Mouse (Mus musculus): ENCODE data around the gene Nkain1. TPM values are rescaled to one million over a fixed set of nuclear protein-coding genes. Genes with fewer than 3 reads are reported as not detected.

Gene Nkain1
- 1 to 10 TPM; 4.0 to 7.7 TPM for total RNA-seq (2021)

- intact Hi-C loops (cut with DNase I): no loop called here
- DNase-seq: peak; percentile 17 to 31
Observed at GRCm38 (mm10) chr4:130574048-130574413, at the start of gene Nkain1. Nkain1 (minus strand) TSS chr4:130574173.

GRCm38 (mm10) chr4:130578734-130579274 is 4.8 kb upstream of the Nkain1 start:
- no peak for DNase-seq
- intact Hi-C loops (cut with DNase I): no loop called here

GRCm38 (mm10) chr4:130577081-130577480 is 3.1 kb upstream of the Nkain1 start:
- DNase-seq: no peak
- intact Hi-C loops (cut with DNase I): no loop called here

- intact Hi-C loops (cut with DNase I): no loop called here
- no peak for DNase-seq
Observed at GRCm38 (mm10) chr4:130576247-130576931, 2.4 kb upstream of the Nkain1 start.

- intact Hi-C loops (cut with DNase I): no loop called here
- DNase-seq: no peak
Observed at GRCm38 (mm10) chr4:130575533-130575932, 1.6 kb upstream of the Nkain1 start.

- DNase-seq: peak in 1 of 2 experiments; percentile 9
Observed at GRCm38 (mm10) chr4:130574861-130575460, 988 bp upstream of the Nkain1 start.

GRCm38 (mm10) chr4:130573351-130574047 is 474 bp downstream of the Nkain1 start:
- DNase-seq: no peak
- intact Hi-C loops (cut with DNase I): no loop called here

More at GRCm38 (mm10) chr4:130574861-130575460, 988 bp upstream of the Nkain1 start:
- intact Hi-C loops (cut with DNase I): no loop called here

GRCm38 (mm10) chr4:130573012-130573350 is 992 bp downstream of the Nkain1 start:
- intact Hi-C loops (cut with DNase I): no loop called here
- DNase-seq: no peak

GRCm38 (mm10) chr4:130572545-130572944 is 1.4 kb downstream of the Nkain1 start:
- no peak for DNase-seq
- intact Hi-C loops (cut with DNase I): no loop called here

- no peak for DNase-seq
- intact Hi-C loops (cut with DNase I): no loop called here
Observed at GRCm38 (mm10) chr4:130570941-130571720, 2.8 kb downstream of the Nkain1 start.

GRCm38 (mm10) chr4:130568043-130568978 is 5.7 kb downstream of the Nkain1 start:
- intact Hi-C loops (cut with DNase I): no loop called here
- no peak for DNase-seq

GRCm38 (mm10) chr4:130563820-130564219 is 10.2 kb downstream of the Nkain1 start:
- DNase-seq: no peak
- intact Hi-C loops (cut with DNase I): no loop called here

- no peak for DNase-seq
- intact Hi-C loops (cut with DNase I): no loop called here
Observed at GRCm38 (mm10) chr4:130563260-130563756, 10.7 kb downstream of the Nkain1 start.

GRCm38 (mm10) chr4:130560576-130561310 is 13.2 kb downstream of the Nkain1 start:
- intact Hi-C loops (cut with DNase I): no loop called here
- DNase-seq: no peak

GRCm38 (mm10) chr4:130559220-130559619 is 14.8 kb downstream of the Nkain1 start:
- no peak for DNase-seq
- intact Hi-C loops (cut with DNase I): no loop called here

- peak; percentile 36 to 48 for DNase-seq
- intact Hi-C loops (cut with DNase I): no loop called here
Observed at GRCm38 (mm10) chr4:130557852-130558251, 16.1 kb downstream of the Nkain1 start.

- intact Hi-C loops (cut with DNase I): no loop called here
- DNase-seq: no peak
Observed at GRCm38 (mm10) chr4:130556992-130557391, 17.0 kb downstream of the Nkain1 start.

- no peak for DNase-seq
- intact Hi-C loops (cut with DNase I): no loop called here
Observed at GRCm38 (mm10) chr4:130556224-130556623, 17.7 kb downstream of the Nkain1 start.

GRCm38 (mm10) chr4:130553121-130553448 is 20.9 kb downstream of the Nkain1 start:
- no peak for DNase-seq
- intact Hi-C loops (cut with DNase I): no loop called here
